In the genomic region with DNA sequence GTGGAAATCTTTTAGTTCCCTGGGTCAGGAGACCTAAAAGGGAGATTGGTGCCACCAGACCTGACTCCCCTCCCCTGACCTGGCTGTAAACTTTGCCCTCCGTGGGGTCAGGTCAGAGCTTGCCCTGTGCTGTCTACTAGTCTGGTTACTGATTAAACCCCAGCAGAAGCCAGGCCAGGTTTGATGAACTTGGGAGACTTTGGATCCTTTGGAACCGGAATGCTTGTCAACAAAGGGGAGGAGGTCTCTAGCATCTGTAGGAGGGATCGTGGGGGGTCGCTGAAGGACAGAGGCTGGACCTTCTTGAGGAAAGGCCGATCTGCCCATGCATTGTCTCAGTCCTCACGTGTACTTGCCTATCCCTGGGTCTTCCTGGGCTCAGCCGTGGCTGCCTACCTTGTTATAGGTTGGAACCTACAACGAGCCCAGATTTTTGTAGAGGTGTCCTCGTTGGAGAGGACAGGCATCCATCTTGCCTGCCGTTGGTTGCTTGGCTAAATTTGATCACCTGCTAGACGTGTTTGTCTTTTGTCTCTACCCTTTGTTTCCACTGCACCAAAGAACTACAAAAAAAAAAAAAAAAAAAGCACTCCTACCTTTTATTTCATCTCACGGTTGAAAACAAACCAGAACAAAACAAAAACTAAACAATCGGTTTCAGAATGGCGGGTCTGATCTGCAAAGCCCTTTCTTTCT, we compare ENCODE assay signal across 8 mouse cellular contexts. TPM values are rescaled to one million over a fixed set of nuclear protein-coding genes. Genes with fewer than 3 reads are reported as not detected.
DNase-seq lines count a peak whose midpoint lies in the region; ATAC-seq and TF ChIP-seq lines count a peak whose summit lies in the region.

No protein-coding gene starts in this region.

- peak; percentile 65 for DNase-seq in intestine, embryonic 14.5 days (ENCODE audit: low spot score)
- DNase-seq in liver, embryonic 14.5 days (ENCODE audit: low read depth in 3 of 3, low spot score in 3 of 3) = no peak
- no peak for DNase-seq in left cerebral cortex, postnatal 25 days (ENCODE audit: low spot score in 2 of 2)
- DNase-seq in left cerebral cortex, adult 18-20 months (ENCODE audit: low spot score in 2 of 2) = no peak
- DNase-seq in cerebellum, postnatal 10 days = no peak
- no peak for DNase-seq in right cerebral cortex, postnatal 25 days

- H3K4me1 ChIP-seq in megakaryocyte, embryonic 14.5 days = peaks cover 76% of the 10 kb centered on the region
- H3K4me1 ChIP-seq in intestine, embryonic 14.5 days (replicated peaks; ENCODE audit: control insufficient read depth, insufficient read depth, low read length) = peaks cover 44% of the 10 kb centered on the region
- H3K4me1 ChIP-seq in liver, embryonic 14.5 days (replicated peaks; ENCODE audit: control insufficient read depth in 2 of 2, insufficient read depth in 2 of 2, low read length in 1 of 2) = peaks cover 35 to 48% of the 10 kb centered on the region in 2 experiments

- peaks cover 49% of the 10 kb centered on the region for H3K36me3 ChIP-seq in megakaryocyte, embryonic 14.5 days (replicated peaks; ENCODE audit: low read length)
- no peaks in the 10 kb centered on the region for H3K36me3 ChIP-seq in intestine, embryonic 14.5 days (ENCODE audit: control insufficient read depth, insufficient read depth, low read length)
- H3K36me3 ChIP-seq in liver, embryonic 14.5 days (replicated peaks; ENCODE audit: control insufficient read depth, insufficient read depth, low read depth) = no peaks in the 10 kb centered on the region

- intact Hi-C loops in left cerebral cortex, postnatal 25 days (cut with DNase I) = no loop called here

- H3K9me3 ChIP-seq in megakaryocyte, embryonic 14.5 days = no peaks in the 10 kb centered on the region
- H3K9me3 ChIP-seq in intestine, embryonic 14.5 days (ENCODE audit: control insufficient read depth, low read length) = no peaks in the 10 kb centered on the region
- no peaks in the 10 kb centered on the region for H3K9me3 ChIP-seq in liver, embryonic 14.5 days (ENCODE audit: control insufficient read depth, low read length)

- H3K27ac ChIP-seq in intestine, embryonic 14.5 days (ENCODE audit: low read depth) = peak overlapping the region; percentile 9; the same call in 1 of the 2 replicates
- H3K27ac ChIP-seq in liver, embryonic 14.5 days = no peak overlapping the region

- H3K4me3 ChIP-seq in megakaryocyte, embryonic 14.5 days (replicated peaks) = peak overlapping the region; percentile 100
- peak overlapping the region; percentile 6; the same call in 1 of the 2 replicates for H3K4me3 ChIP-seq in intestine, embryonic 14.5 days (ENCODE audit: low read depth, low read length)
- peak overlapping the region; percentile 22 to 80; a peak in 3 of 4 replicates for H3K4me3 ChIP-seq in liver, embryonic 14.5 days (ENCODE audit: insufficient read depth in 1 of 2, low read depth in 2 of 2, low read length in 2 of 2)

- TF ChIP-seq CTCF in liver, embryonic 14.5 days (IDR thresholded peaks at IDR 0.05; ENCODE audit: low read depth) = no peak

- H3K4me2 ChIP-seq in intestine, embryonic 14.5 days (ENCODE audit: low read length) = peak overlapping the region; percentile 89
- H3K4me2 ChIP-seq in liver, embryonic 14.5 days (ENCODE audit: low read depth) = peak overlapping the region; percentile 88

- TF ChIP-seq EP300 in liver, embryonic 14.5 days (IDR thresholded peaks at IDR 0.05; ENCODE audit: low read depth) = no peak

- ATAC-seq in megakaryocyte, adult 5-6 weeks (ENCODE audit: poor library complexity, severe bottlenecking) = no peak
- ATAC-seq in intestine, embryonic 14.5 days (replicated peaks; ENCODE audit: low FRiP score, low TSS enrichment, low read depth) = no peak
- ATAC-seq in liver, embryonic 14.5 days (ENCODE audit: insufficient read depth) = no peak

- no peaks in the 10 kb centered on the region for H3K27me3 ChIP-seq in megakaryocyte, embryonic 14.5 days (replicated peaks)
- H3K27me3 ChIP-seq in intestine, embryonic 14.5 days (replicated peaks; ENCODE audit: control insufficient read depth, insufficient read depth, low read length) = no peaks in the 10 kb centered on the region
- no peaks in the 10 kb centered on the region for H3K27me3 ChIP-seq in liver, embryonic 14.5 days (ENCODE audit: control insufficient read depth, insufficient read depth, low read length)

- H3K9ac ChIP-seq in intestine, embryonic 14.5 days (ENCODE audit: low read length) = peak overlapping the region; percentile 93; the same call in 1 of the 2 replicates
- peak overlapping the region; percentile 19; the same call in 1 of the 2 replicates for H3K9ac ChIP-seq in liver, embryonic 14.5 days (replicated peaks)

- WGBS in intestine, embryonic 14.5 days = 32% methylated on average over 14 of the region's 14 CpGs
- 64% methylated on average over 14 of the region's 14 CpGs for WGBS in liver, embryonic 14.5 days (ENCODE audit: insufficient replicate concordance)

RNA-seq across cellular contexts. Expression of a gene that starts 3.5 kb away (rescaled TPM):
- polyA plus RNA-seq in megakaryocyte, embryonic 14.5 days (2012; ENCODE audit: insufficient read depth, low replicate concordance) = 92.3 and 120 TPM in 2 replicates
- total RNA-seq in megakaryocyte, adult 5-6 weeks (2015) = 58.4 and 60.3 TPM in 2 replicates
- total RNA-seq in megakaryocyte, adult 5-6 weeks (2017) = 22.7 and 26.5 TPM in 2 replicates
- 22.2 and 22.4 TPM in 2 replicates for polyA plus RNA-seq in intestine, embryonic 14.5 days (2014; fragmentation: Nextera tagmentation; extraction: Ambion mirVana)
- polyA plus RNA-seq in liver, embryonic 14.5 days (2012; rRNA removed) = 9.8 and 10.4 TPM in 2 replicates
- 6.7 and 10.6 TPM in 2 replicates for polyA plus RNA-seq in liver, embryonic 14.5 days (2014; fragmentation: Nextera tagmentation; extraction: Ambion mirVana)
- 100 to 1,000 TPM; 325 to 362 TPM for total RNA-seq in left cerebral cortex, postnatal 25 days (2021)
- 100 to 1,000 TPM; 299 to 317 TPM for total RNA-seq in left cerebral cortex, adult 18-20 months (2021)

Comparison
In these comparisons a context has a peak if more than half of its experiments do, and no peak if none do; other contexts are left out.
1. H3K4me3 ChIP-seq: peak in every context shown above with its lines; median percentile 100 in megakaryocyte, embryonic 14.5 days; 51 in liver, embryonic 14.5 days; 6 in intestine, embryonic 14.5 days.
2. RNA of a gene that starts 3.5 kb away (total RNA-seq): 325 to 362 TPM in left cerebral cortex, postnatal 25 days and 299 to 317 TPM in left cerebral cortex, adult 18-20 months; 22.7 to 60.3 TPM in megakaryocyte, adult 5-6 weeks; every median in the first group is over 4 times any median in the second.